In genomic region chr11:121703619-121704215, GRCm38 (mm10) we compare ENCODE assay signal across 7 mouse cellular contexts. TPM values are rescaled to one million over a fixed set of nuclear protein-coding genes. Genes with fewer than 3 reads are reported as not detected.
A peak's percentile ranks its signal among the peaks of the same experiment; 100 is the strongest.
DNase-seq lines count a peak whose midpoint lies in the region; ATAC-seq and TF ChIP-seq lines count a peak whose summit lies in the region.

No protein-coding gene starts in this region.

- H3K4me3 ChIP-seq in lung, adult 2 months (replicated peaks; ENCODE audit: extremely low read depth, low read depth, low read length) = peak overlapping the region; percentile 87

- H3K4me1 ChIP-seq in lung, adult 2 months (ENCODE audit: control insufficient read depth, insufficient read depth, low read length) = peaks cover 8% of the 10 kb centered on the region

- DNase-seq in lung, adult 2 months = peak; percentile 25
- DNase-seq in lung, postnatal 14 days = no peak
- DNase-seq in brain, embryonic 14.5 days (ENCODE audit: low read depth) = peak; percentile 33
- peak; percentile 28 for DNase-seq in fat pad, adult 2 months (ENCODE audit: extremely low read depth, low read depth, low spot score)
- DNase-seq in kidney, adult 18-20 months = peak; percentile 47
- no peak for DNase-seq in c-Kit-positive CD71-positive TER-119-positive erythroid progenitor cells, embryonic 14.5 days (ENCODE audit: low spot score)

- TF ChIP-seq POLR2A in lung, adult 2 months (IDR thresholded peaks at IDR 0.05; ENCODE audit: borderline replicate concordance, extremely low read depth, low read depth, low read length) = no peak
- TF ChIP-seq POLR2A in brain, embryonic 14.5 days (IDR thresholded peaks at IDR 0.05; ENCODE audit: borderline replicate concordance, extremely low read depth, insufficient read depth, insufficient read length, poor library complexity, severe bottlenecking) = no peak

- WGBS in lung, adult 2 months = 19% methylated on average over 16 of the region's 16 CpGs

- ATAC-seq in megakaryocyte progenitor cell, adult 5-6 weeks (replicated peaks; ENCODE audit: poor library complexity) = peak; percentile 4

- TF ChIP-seq CTCF in lung, adult 2 months (IDR thresholded peaks at IDR 0.05; ENCODE audit: insufficient read depth, low read length) = no peak
- no peak for TF ChIP-seq CTCF in brain, embryonic 14.5 days (IDR thresholded peaks at IDR 0.05; ENCODE audit: borderline replicate concordance, extremely low read depth, insufficient read depth, insufficient read length)

RNA-seq across cellular contexts. Expression of gene Metrnl, which starts 2.4 kb away (rescaled TPM):
- polyA plus RNA-seq in lung, adult 2 months (2012; rRNA removed) = 35.1 and 36.0 TPM in 2 replicates
- polyA plus RNA-seq in brain, embryonic 14.5 days (2012; rRNA removed) = 7.5 and 11.9 TPM in 2 replicates
- 1.3 and 1.7 TPM in 2 replicates for total RNA-seq in megakaryocyte progenitor cell, adult 5-6 weeks (2015)
- total RNA-seq in megakaryocyte progenitor cell, adult 5-6 weeks (2017) = 0.87 and 0.91 TPM in 2 replicates

RNA-seq across cellular contexts. Expression of gene B3gntl1, which starts 30.8 kb away (rescaled TPM):
- polyA plus RNA-seq in lung, adult 2 months (2012; rRNA removed) = 5.5 and 8.0 TPM in 2 replicates
- polyA plus RNA-seq in brain, embryonic 14.5 days (2012; rRNA removed) = 8.5 and 9.2 TPM in 2 replicates
- 3.2 and 6.6 TPM in 2 replicates for total RNA-seq in megakaryocyte progenitor cell, adult 5-6 weeks (2015)
- total RNA-seq in megakaryocyte progenitor cell, adult 5-6 weeks (2017) = 8.0 and 8.6 TPM in 2 replicates

Comparison
In these comparisons a context has a peak if more than half of its experiments do, and no peak if none do; other contexts are left out.
1. DNase-seq: peak in lung, adult 2 months (single experiment), brain, embryonic 14.5 days (single experiment), fat pad, adult 2 months (single experiment) and kidney, adult 18-20 months (single experiment); none in lung, postnatal 14 days (single experiment) and c-Kit-positive CD71-positive TER-119-positive erythroid progenitor cells, embryonic 14.5 days (single experiment).